Mouse (Mus musculus) CH12.LX (cell line): ENCODE results near the gene Nlgn1. TPM values are rescaled to one million over a fixed set of nuclear protein-coding genes. Genes with fewer than 3 reads are reported as not detected.

Experiments
- DNase-seq: peaks from one replicate; pipeline ENCODE4 v3.0.0-alpha.2; 2013; ENCODE audit errors: extremely low read depth
- H3K27ac ChIP-seq: 2 replicates; pipeline ENCODE4 v1.5.1; 2012; ENCODE audit warnings: low read depth, mild to moderate bottlenecking, control low read depth, moderate library complexity; ENCODE audit not compliant: insufficient read depth
- H3K27me3 ChIP-seq: replicated peaks from 2 replicates; pipeline ENCODE3; 2012; ENCODE audit warnings: inconsistent platforms
- H3K36me3 ChIP-seq, 2 experiments: replicated peaks in 1 of 2; 2 replicates each; pipeline versions ENCODE3 to v1.6.1; 2012; ENCODE audit warnings: inconsistent platforms in 1 of 2, low read length in 1 of 2, mild to moderate bottlenecking in 1 of 2, mixed read lengths in 1 of 2, moderate library complexity in 1 of 2; ENCODE audit not compliant: control insufficient read depth in 1 of 2, insufficient read depth in 1 of 2
- H3K4me1 ChIP-seq, 2 experiments: 2 replicates each; pipeline ENCODE4 v1.6.1; 2012; ENCODE audit warnings: inconsistent platforms in 1 of 2, moderate library complexity in 1 of 2; ENCODE audit not compliant: insufficient read depth in 2 of 2, control insufficient read depth in 1 of 2
- H3K4me2 ChIP-seq: 2 replicates; pipeline ENCODE4 v1.6.1; 2012; ENCODE audit warnings: low read depth, mild to moderate bottlenecking, control low read depth; ENCODE audit not compliant: poor library complexity, insufficient read depth, severe bottlenecking
- H3K4me3 ChIP-seq, 3 experiments: fragments of 150-350 bp in 1 of 3; sonication (generic) in 1 of 3; replicated peaks in 1 of 3; 2 replicates each; pipeline versions ENCODE3 to v1.5.1; 2011 to 2012; ENCODE audit warnings: low read depth in 2 of 3, low read length in 2 of 3, mild to moderate bottlenecking in 2 of 3, moderate library complexity in 2 of 3, control low read depth in 1 of 3, improper control_type of control experiment in 1 of 3, inconsistent platforms in 1 of 3, mixed read lengths in 1 of 3; ENCODE audit not compliant: poor library complexity in 1 of 3
- H3K79me2 ChIP-seq: replicated peaks from 2 replicates; pipeline ENCODE4 v1.6.1; 2012; ENCODE audit warnings: mild to moderate bottlenecking, moderate library complexity; ENCODE audit not compliant: control insufficient read depth, poor library complexity, insufficient read depth, severe bottlenecking; ENCODE audit errors: extremely low read depth
- H3K9ac ChIP-seq: 2 replicates; pipeline ENCODE4 v1.6.1; 2012; ENCODE audit warnings: low read depth, mild to moderate bottlenecking, control low read depth, moderate library complexity; ENCODE audit not compliant: insufficient read depth
- H3K9me3 ChIP-seq: replicated peaks from 2 replicates; pipeline ENCODE3; 2012; ENCODE audit warnings: low read length, inconsistent platforms, mixed read lengths
- CHD1 ChIP-seq: IDR thresholded peaks from 2 replicates; pipeline ENCODE4 v1.6.1; 2012; ENCODE audit warnings: low read depth, low read length, improper control_type of control experiment, inconsistent platforms
- CHD2 ChIP-seq: IDR thresholded peaks from 2 replicates; pipeline ENCODE4 v1.6.1; 2011; ENCODE audit warnings: low read length, improper control_type of control experiment
- E2F4 ChIP-seq: IDR thresholded peaks from 2 replicates; pipeline ENCODE4 v1.6.1; 2011; ENCODE audit warnings: low read depth, low read length, improper control_type of control experiment; ENCODE audit not compliant: insufficient replicate concordance
- ELF1 ChIP-seq: IDR thresholded peaks from 2 replicates; pipeline ENCODE4 v1.6.1; 2014; ENCODE audit warnings: low read depth, mild to moderate bottlenecking, inconsistent platforms, low read length, improper control_type of control experiment
- EP300 ChIP-seq: IDR thresholded peaks from 2 replicates; pipeline ENCODE4 v1.6.1; 2011; ENCODE audit warnings: low read length, improper control_type of control experiment
- ETS1 ChIP-seq: conservative IDR thresholded peaks from 2 replicates; pipeline ENCODE4 v1.6.1; 2012; ENCODE audit warnings: low read depth, mild to moderate bottlenecking, inconsistent platforms, low read length, improper control_type of control experiment, moderate library complexity
- GABPA ChIP-seq: IDR thresholded peaks from 2 replicates; pipeline ENCODE4 v1.6.1; 2012; ENCODE audit warnings: low read depth, low read length, improper control_type of control experiment, inconsistent platforms; ENCODE audit not compliant: insufficient replicate concordance
- IRF4 ChIP-seq: IDR thresholded peaks from 2 replicates; pipeline ENCODE4 v1.6.1; 2014; ENCODE audit warnings: low read depth, mild to moderate bottlenecking, inconsistent platforms, low read length, improper control_type of control experiment
- JUND ChIP-seq: conservative IDR thresholded peaks from 2 replicates; pipeline ENCODE4 v1.6.1; 2011; ENCODE audit warnings: low read depth, low read length, improper control_type of control experiment
- MAX ChIP-seq: IDR thresholded peaks from 2 replicates; pipeline ENCODE4 v1.6.1; 2011; ENCODE audit warnings: low read length, improper control_type of control experiment
- MEF2A ChIP-seq: IDR thresholded peaks from 2 replicates; pipeline ENCODE4 v1.6.1; 2014; ENCODE audit warnings: low read depth, mild to moderate bottlenecking, inconsistent platforms, low read length, improper control_type of control experiment, borderline replicate concordance
- MXI1 ChIP-seq: IDR thresholded peaks from 2 replicates; pipeline ENCODE4 v1.6.1; 2011; ENCODE audit warnings: mild to moderate bottlenecking, low read depth, low read length, improper control_type of control experiment
- MYC ChIP-seq: IDR thresholded peaks from 2 replicates; pipeline ENCODE4 v1.6.1; 2011; ENCODE audit warnings: low read depth, mild to moderate bottlenecking, improper control_type of control experiment, low read length
- NELFE ChIP-seq: IDR thresholded peaks from 2 replicates; pipeline ENCODE4 v1.6.1; 2011; ENCODE audit warnings: low read depth, low read length, improper control_type of control experiment
- POLR2A ChIP-seq: IDR thresholded peaks from 2 replicates; pipeline ENCODE4 v1.6.1; 2011; ENCODE audit warnings: low read depth, mild to moderate bottlenecking, improper control_type of control experiment, low read length
- SMC3 ChIP-seq: IDR thresholded peaks from 2 replicates; pipeline ENCODE4 v1.6.1; 2011; ENCODE audit warnings: low read depth, low read length, improper control_type of control experiment
- TBP ChIP-seq: conservative IDR thresholded peaks from 2 replicates; pipeline ENCODE4 v1.6.1; 2011; ENCODE audit warnings: low read depth, low read length, improper control_type of control experiment
- TCF12 ChIP-seq: IDR thresholded peaks from 2 replicates; pipeline ENCODE4 v1.6.1; 2014; ENCODE audit warnings: low read depth, mild to moderate bottlenecking, inconsistent platforms, low read length, improper control_type of control experiment
- USF1 ChIP-seq: IDR thresholded peaks from 2 replicates; pipeline ENCODE4 v1.6.1; 2014; ENCODE audit warnings: low read depth, mild to moderate bottlenecking, inconsistent platforms, low read length, improper control_type of control experiment
- USF2 ChIP-seq: conservative IDR thresholded peaks from 2 replicates; pipeline ENCODE4 v1.6.1; 2011; ENCODE audit warnings: low read depth, low read length, improper control_type of control experiment
- ZC3H11A ChIP-seq: IDR thresholded peaks from 2 replicates; pipeline ENCODE4 v1.6.1; 2012; ENCODE audit warnings: low read depth, mild to moderate bottlenecking, inconsistent platforms, low read length, improper control_type of control experiment
- ZKSCAN1 ChIP-seq: IDR thresholded peaks from 2 replicates; pipeline ENCODE4 v1.6.1; 2012; ENCODE audit warnings: low read depth, inconsistent platforms, low read length, improper control_type of control experiment, borderline replicate concordance
- ZMIZ1 ChIP-seq: IDR thresholded peaks from 2 replicates; pipeline ENCODE4 v1.6.1; 2012; ENCODE audit warnings: low read depth, mild to moderate bottlenecking, inconsistent platforms, low read length, improper control_type of control experiment
- dilution Hi-C: fragments of 300-500 bp; cut with MboI; formaldehyde crosslinking; loops from 2 replicates; pipeline ENCODE4 v1.14.3; 2020; ENCODE audit warnings: low sequenced_read_pairs; ENCODE audit not compliant: extremely low pct_unique_long_range_greater_than_20kb, extremely low pct_ligation_motif_present
- in situ Hi-C: fragments of 300-500 bp; cut with MboI; formaldehyde crosslinking; loops from 3 replicates; pipeline ENCODE4 v1.14.3; 2019; ENCODE audit warnings: low sequenced_read_pairs, low pct_ligation_motif_present, low pct_unique_long_range_greater_than_20kb, mixed read lengths
- polyA plus RNA-seq: library from polyadenylated mRNA; unstranded; fragments of >175 nt; gene quantifications from 2 replicates; pipeline ENCODE4 v1.2.1, GENCODE M21; 2012; ENCODE audit warnings: low read depth; ENCODE audit not compliant: insufficient read length
- total RNA-seq, 2 experiments: library from RNA; depleted of rRNA; stranded (reverse); fragments of 300-350 nt in 1 of 2; fragments of >200 nt in 1 of 2; gene quantifications; 2 replicates each; pipeline ENCODE4 v1.2.3; 2012 to 2014

Gene Nlgn1
- total and polyA plus RNA-seq, 3 experiments, result not detected

- H3K36me3 ChIP-seq, result no peaks in the 10 kb centered on the region
- dilution Hi-C loops (no loop called here), in situ Hi-C loops (no loop called here)
- no peak for TF ChIP-seq TBP
- TF ChIP-seq TCF12, result no peak
- no peak for TF ChIP-seq USF2
- TF ChIP-seq ZMIZ1, result no peak
- no peak for TF ChIP-seq USF1
- TF ChIP-seq EP300, result no peak
- TF ChIP-seq MYC, result no peak
- no peak for TF ChIP-seq MAX
- no peak for TF ChIP-seq E2F4
- no peak for TF ChIP-seq JUND
- no peak for TF ChIP-seq POLR2A
- no peak for TF ChIP-seq ELF1
- TF ChIP-seq CHD1, result no peak
- TF ChIP-seq ETS1, result no peak
- TF ChIP-seq SMC3, result no peak
- TF ChIP-seq IRF4, result no peak
- no peak for TF ChIP-seq NELFE
- no peak for TF ChIP-seq MXI1
- H3K9ac ChIP-seq, result no peak overlapping the region
- H3K4me2 ChIP-seq, result no peak overlapping the region
- no peak for DNase-seq
- no peaks in the 10 kb centered on the region for H3K79me2 ChIP-seq
- H3K4me1 ChIP-seq, result no peaks in the 10 kb centered on the region
- H3K27me3 ChIP-seq, result no peaks in the 10 kb centered on the region
- no peak overlapping the region for H3K27ac ChIP-seq
- peaks cover 33% of the 10 kb centered on the region for H3K9me3 ChIP-seq
- no peak overlapping the region for H3K4me3 ChIP-seq
Measured at GRCm38 (mm10) chr3:26130919-26131318, 201.3 kb downstream of the Nlgn1 start.

- Histone ChIP-seq H3K4me2 (no peak overlapping the region), H3K36me3 (no peaks in the 10 kb centered on the region), H3K27ac (no peak overlapping the region), H3K27me3 (no peaks in the 10 kb centered on the region), H3K9ac (no peak overlapping the region), H3K9me3 (peaks cover 31% of the 10 kb centered on the region), H3K4me3 (no peak overlapping the region), H3K4me1 (no peaks in the 10 kb centered on the region), H3K79me2 (no peaks in the 10 kb centered on the region)
- in situ Hi-C loops (no loop called here), dilution Hi-C loops (no loop called here)
- no peak for TF ChIP-seq TCF12
- no peak for TF ChIP-seq MEF2A
- no peak for TF ChIP-seq ZC3H11A
- TF ChIP-seq ZKSCAN1, result no peak
- TF ChIP-seq CHD2, result no peak
- TF ChIP-seq GABPA, result no peak
- no peak for DNase-seq
Measured at GRCm38 (mm10) chr3:26129455-26129854, 202.8 kb downstream of the Nlgn1 start.
